Mouse (Mus musculus) ES-E14 (cell line): ENCODE measurements at regions not wholly inside any gene's neighbourhood (a gene's known extent, or its start where the extent isn't known, plus 50 kb on each side); places are given as distances from the start of the nearest gene placed in this dataset.

Experiments used
- DNase-seq: peaks from one replicate; pipeline ENCODE4 v3.0.0-alpha.2; 2013; ENCODE audit warnings: low read depth, low spot score
- H3K27ac ChIP-seq: 2 replicates; pipeline ENCODE4 v1.5.1; 2012; ENCODE audit warnings: low read depth, mild to moderate bottlenecking, low read length, moderate library complexity, mixed read lengths; ENCODE audit not compliant: poor library complexity, insufficient read depth, severe bottlenecking
- H3K36me3 ChIP-seq: 2 replicates; pipeline ENCODE4 v1.6.1; 2012; ENCODE audit warnings: mild to moderate bottlenecking, low read length, moderate library complexity, mixed read lengths; ENCODE audit not compliant: control insufficient read depth, poor library complexity, insufficient read depth, severe bottlenecking
- H3K4me1 ChIP-seq, 2 experiments: fragments of 150-350 bp in 1 of 2; sonication (generic) in 1 of 2; 2 replicates each; pipeline ENCODE4 v1.6.1; 2012; ENCODE audit warnings: low read length in 2 of 2, mild to moderate bottlenecking in 1 of 2, mixed read lengths in 1 of 2; ENCODE audit not compliant: control insufficient read depth in 2 of 2, insufficient read depth in 2 of 2, poor library complexity in 1 of 2
- H3K4me3 ChIP-seq, 2 experiments: fragments of 150-350 bp in 1 of 2; sonication (generic) in 1 of 2; 2 replicates each; pipeline ENCODE4 v1.5.1; 2012; ENCODE audit warnings: low read length in 2 of 2, low read depth in 1 of 2, mild to moderate bottlenecking in 1 of 2, mixed read lengths in 1 of 2; ENCODE audit not compliant: insufficient read depth in 1 of 2, poor library complexity in 1 of 2, severe bottlenecking in 1 of 2
- H3K9ac ChIP-seq: 2 replicates; pipeline ENCODE4 v1.6.1; 2012; ENCODE audit warnings: low read depth, mild to moderate bottlenecking, low read length, mixed read lengths; ENCODE audit not compliant: poor library complexity, insufficient read depth, severe bottlenecking
- H3K9me3 ChIP-seq: fragments of 150-350 bp; sonication (generic); 2 replicates; pipeline ENCODE4 v1.6.1; 2012; ENCODE audit warnings: low read depth, mild to moderate bottlenecking, low read length; ENCODE audit not compliant: control insufficient read depth, insufficient read depth
- CHD2 ChIP-seq: IDR thresholded peaks from 2 replicates; pipeline ENCODE4 v1.6.1; 2014; ENCODE audit warnings: mild to moderate bottlenecking, low read depth, low read length, inconsistent platforms
- HCFC1 ChIP-seq: IDR thresholded peaks from 2 replicates; pipeline ENCODE4 v1.6.1; 2012; ENCODE audit warnings: low read length, inconsistent platforms, borderline replicate concordance; ENCODE audit not compliant: insufficient read depth
- MAFK ChIP-seq: IDR thresholded peaks from 2 replicates; pipeline ENCODE4 v1.6.1; 2014; ENCODE audit warnings: mild to moderate bottlenecking, low read depth, low read length, inconsistent platforms; ENCODE audit not compliant: insufficient read depth
- ZC3H11A ChIP-seq: IDR thresholded peaks from 2 replicates; pipeline ENCODE4 v1.6.1; 2012; ENCODE audit warnings: low read depth, mild to moderate bottlenecking, inconsistent platforms, low read length, borderline replicate concordance
- ZNF384 ChIP-seq: IDR thresholded peaks from 2 replicates; pipeline ENCODE4 v1.6.1; 2012; ENCODE audit warnings: low read depth, low read length, inconsistent platforms
- in situ Hi-C, 2 experiments: fragments of 600-800 bp; cut with MboI; formaldehyde crosslinking; loops; one replicate each; pipeline ENCODE4 v1.15.1; 2025; ENCODE audit warnings: low sequenced_read_pairs in 2 of 2, inconsistent platforms in 1 of 2; ENCODE audit not compliant: unreplicated experiment in 2 of 2

GRCm38 (mm10) chr7:58399651-58400050 lies 256.3 kb upstream of the Atp10a start:
- no peak for DNase-seq
- H3K4me3 ChIP-seq: peak overlapping the region; percentile 49 to 59; a peak in 3 of 4 replicates
- in situ Hi-C loops: loop anchor here in 1 of 2 experiments (10.0 kb wide), 1 partner anchor 55 kb away; no protein-coding TSS in a partner anchor
- no peak overlapping the region for H3K9ac ChIP-seq
- H3K4me1 ChIP-seq: 0 out of 4 replicates have a peak, but pooled peaks cover 0 to 3% of the 10 kb centered on the region in 2 experiments
- no peaks in the 10 kb centered on the region for H3K36me3 ChIP-seq
- H3K9me3 ChIP-seq: no peaks in the 10 kb centered on the region
- H3K27ac ChIP-seq: no peak overlapping the region
- TF ChIP-seq ZNF384: no peak
- TF ChIP-seq HCFC1: no peak
- TF ChIP-seq MAFK: no peak
- TF ChIP-seq CHD2: no peak

DNA sequence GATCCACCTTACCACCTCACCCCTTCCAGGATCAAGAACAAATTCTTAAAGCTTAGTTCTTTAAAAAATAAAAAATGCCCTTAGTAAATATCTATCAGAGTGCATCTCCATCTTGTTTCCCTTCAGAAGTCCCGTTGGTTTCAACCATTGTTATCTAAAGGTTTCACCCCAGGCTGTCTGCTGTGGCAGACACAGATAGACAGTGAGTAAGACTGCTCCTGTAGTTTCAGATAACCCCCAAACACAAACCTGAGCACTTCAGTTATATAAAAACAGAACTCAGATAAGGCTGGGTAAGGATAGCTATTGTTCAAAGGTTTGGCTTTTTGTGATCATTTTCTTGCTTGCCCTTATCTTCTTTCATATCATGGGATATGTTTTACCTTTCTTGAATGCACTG lies 255.4 kb upstream of the Atp10a start:
- H3K4me3 ChIP-seq: no peak overlapping the region
- no peak overlapping the region for H3K9ac ChIP-seq
- in situ Hi-C loops: no loop called here

DNA sequence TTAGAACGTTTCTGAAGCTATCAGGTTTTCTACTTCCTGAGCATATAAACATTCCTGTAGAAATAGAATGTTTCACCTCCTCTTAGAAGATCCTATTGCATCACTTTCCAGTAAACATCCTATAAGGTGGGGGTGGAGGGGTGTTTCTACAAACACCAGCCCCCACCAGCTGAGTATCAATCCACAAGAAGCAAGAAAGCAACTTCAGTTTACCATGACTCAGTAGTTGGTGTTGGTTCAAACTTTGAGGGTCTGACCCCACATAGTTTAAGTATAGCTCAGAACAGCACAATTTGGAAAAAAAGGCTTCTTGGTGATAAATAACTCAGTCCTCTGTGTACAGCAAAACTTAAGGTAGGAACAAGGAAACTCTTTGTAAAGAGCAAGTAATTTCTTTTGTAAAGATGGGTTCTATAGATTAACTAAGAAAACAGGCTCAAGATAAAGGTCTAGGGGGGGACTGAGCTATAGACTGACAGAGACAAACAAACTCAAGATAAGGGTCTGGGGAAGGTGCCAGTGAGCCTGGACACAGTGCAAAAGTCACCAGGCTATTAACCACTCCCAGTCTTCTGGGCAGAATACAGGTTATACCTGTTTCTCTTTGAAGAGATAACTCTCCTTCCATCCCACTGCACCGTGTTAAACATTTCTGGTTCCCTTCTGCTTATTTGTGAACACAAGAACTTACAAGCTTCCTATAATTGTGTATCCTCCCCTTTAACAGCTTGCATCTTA lies 218.9 kb upstream of the Atp10a start:
- Histone ChIP-seq H3K9me3 (no peaks in the 10 kb centered on the region), H3K9ac (no peak overlapping the region), H3K4me1 (no peaks in the 10 kb centered on the region), H3K27ac (no peak overlapping the region), H3K36me3 (no peaks in the 10 kb centered on the region), H3K4me3 (no peak overlapping the region)
- TF ChIP-seq CHD2 (no peak), ZNF384 (no peak), MAFK (no peak), ZC3H11A (no peak), HCFC1 (no peak)
- DNase-seq: no peak
- in situ Hi-C loops: loop anchor here in 1 of 2 experiments (25.0 kb wide), 1 partner anchor 100 kb away; no protein-coding TSS in a partner anchor

More for the DNA sequence above, 255.4 kb upstream of the Atp10a start:
- no peak for TF ChIP-seq MAFK
- TF ChIP-seq HCFC1: no peak
- no peak for TF ChIP-seq ZNF384
- no peak for TF ChIP-seq CHD2
- no peak for TF ChIP-seq ZC3H11A
- no peak for DNase-seq
- no peak overlapping the region for H3K27ac ChIP-seq
- H3K9me3 ChIP-seq: no peaks in the 10 kb centered on the region
- H3K4me1 ChIP-seq: 0 out of 4 replicates have a peak, but pooled peaks cover 0 to 3% of the 10 kb centered on the region in 2 experiments
- no peaks in the 10 kb centered on the region for H3K36me3 ChIP-seq

GRCm38 (mm10) chr7:58442535-58443184 lies 213.3 kb upstream of the Atp10a start:
- H3K36me3 ChIP-seq: no peaks in the 10 kb centered on the region
- H3K27ac ChIP-seq: no peak overlapping the region
- TF ChIP-seq CHD2 (no peak), MAFK (no peak), ZC3H11A (no peak), ZNF384 (no peak), HCFC1 (no peak)
- no peak for DNase-seq
- H3K4me3 ChIP-seq: no peak overlapping the region
- no peaks in the 10 kb centered on the region for H3K4me1 ChIP-seq
- no peak overlapping the region for H3K9ac ChIP-seq
- no peaks in the 10 kb centered on the region for H3K9me3 ChIP-seq
- in situ Hi-C loops: loop anchor here in 1 of 2 experiments (25.0 kb wide), 1 partner anchor 95 kb away; no protein-coding TSS in a partner anchor
